Mouse (Mus musculus): ENCODE measurements around the gene Ube2l6.

The Ube2l6 gene

GRCm38 (mm10) chr2:84838993-84839980, 40.7 kb downstream of the Ube2l6 start:
- DNase-seq, result no peak

GRCm38 (mm10) chr2:84840016-84840747, 41.6 kb downstream of the Ube2l6 start:
- DNase-seq, result no peak

- no peak for DNase-seq
Measured at GRCm38 (mm10) chr2:84840748-84841563, 42.3 kb downstream of the Ube2l6 start.

GRCm38 (mm10) chr2:84841905-84842304, 43.3 kb downstream of the Ube2l6 start:
- DNase-seq, result no peak

GRCm38 (mm10) chr2:84843654-84844053, 45.0 kb downstream of the Ube2l6 start:
- DNase-seq, result no peak

GRCm38 (mm10) chr2:84845226-84845625, 46.6 kb downstream of the Ube2l6 start:
- DNase-seq, result no peak

GRCm38 (mm10) chr2:84850407-84851129, 51.9 kb downstream of the Ube2l6 start:
- DNase-seq, result no peak

GRCm38 (mm10) chr2:84851130-84852040, 52.8 kb downstream of the Ube2l6 start:
- DNase-seq, result no peak

- DNase-seq, result no peak
Measured at GRCm38 (mm10) chr2:84855732-84856131, 57.1 kb downstream of the Ube2l6 start.

GRCm38 (mm10) chr2:84858551-84858950, 59.9 kb downstream of the Ube2l6 start:
- DNase-seq, result no peak

Data from cerebellum, adult 11 months (tissue).